ENCODE assay signal across 7 mouse cellular contexts in the genomic region with DNA sequence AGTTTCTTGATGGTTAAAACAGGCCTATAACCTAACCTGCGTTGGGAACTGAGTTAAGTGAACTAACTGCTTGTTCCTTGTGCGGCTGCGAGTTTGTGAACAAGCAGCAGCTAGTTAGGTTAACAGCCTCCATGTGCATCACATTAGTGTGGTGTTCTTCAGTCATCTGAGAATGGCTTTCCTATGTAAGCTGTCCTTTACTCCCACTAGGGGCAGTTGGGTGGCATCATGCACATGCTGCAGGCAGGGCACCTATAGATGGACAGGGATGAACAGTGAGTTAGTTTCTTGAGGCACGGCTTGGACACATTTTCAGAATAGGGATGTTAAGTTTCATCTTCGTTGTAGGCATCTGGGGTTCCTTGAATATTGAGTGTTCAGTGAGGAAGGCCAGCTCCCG. TPM values are rescaled to one million over a fixed set of nuclear protein-coding genes. Genes with fewer than 3 reads are reported as not detected.
A peak's percentile ranks its signal among the peaks of the same experiment; 100 is the strongest.
DNase-seq lines count a peak whose midpoint lies in the region; ATAC-seq and TF ChIP-seq lines count a peak whose summit lies in the region.

No protein-coding gene starts in this region.

- TF ChIP-seq POLR2A in spleen, adult 2 months (IDR thresholded peaks at IDR 0.05; ENCODE audit: low read depth, low read length), result no peak

- H3K36me3 ChIP-seq in spleen, adult 2 months (ENCODE audit: control insufficient read depth, insufficient read depth, low read length), result peaks cover 27% of the 10 kb centered on the region
- peaks cover 58% of the 10 kb centered on the region for H3K36me3 ChIP-seq in forebrain, embryonic 12.5 days (replicated peaks)
- peaks cover 53% of the 10 kb centered on the region for H3K36me3 ChIP-seq in liver, embryonic 15.5 days (replicated peaks)

- no peaks in the 10 kb centered on the region for H3K27me3 ChIP-seq in spleen, adult 2 months (ENCODE audit: control insufficient read depth, insufficient read depth, low read length)
- H3K27me3 ChIP-seq in forebrain, embryonic 12.5 days, result no peaks in the 10 kb centered on the region
- H3K27me3 ChIP-seq in liver, embryonic 15.5 days, result no peaks in the 10 kb centered on the region

- H3K4me3 ChIP-seq in spleen, adult 2 months (ENCODE audit: extremely low read depth, insufficient read depth, insufficient read length), result peak overlapping the region; percentile 92
- peak overlapping the region; percentile 97 for H3K4me3 ChIP-seq in forebrain, embryonic 12.5 days (replicated peaks)
- peak overlapping the region; percentile 98 for H3K4me3 ChIP-seq in liver, embryonic 15.5 days (replicated peaks)

- H3K4me2 ChIP-seq in forebrain, embryonic 12.5 days, result peak overlapping the region; percentile 97
- peak overlapping the region; percentile 97 for H3K4me2 ChIP-seq in liver, embryonic 15.5 days

- no peaks in the 10 kb centered on the region for H3K9me3 ChIP-seq in forebrain, embryonic 12.5 days
- H3K9me3 ChIP-seq in liver, embryonic 15.5 days (replicated peaks), result no peaks in the 10 kb centered on the region

- no peak overlapping the region for H3K27ac ChIP-seq in spleen, adult 2 months (ENCODE audit: insufficient read depth, low read length)
- H3K27ac ChIP-seq in forebrain, embryonic 12.5 days, result no peak overlapping the region
- 0 out of 2 replicates have a peak overlapping the region, but pooled peaks have one; percentile 88 for H3K27ac ChIP-seq in liver, embryonic 15.5 days (replicated peaks)

- no peak for DNase-seq in spleen, adult 2 months (ENCODE audit: low read depth in 1 of 2, low spot score in 2 of 2)
- no peak for DNase-seq in spleen, postnatal 36 days (ENCODE audit: low spot score in 2 of 2)
- no peak for DNase-seq in adrenal gland, adult 18-20 months (ENCODE audit: low spot score in 2 of 2)
- no peak for DNase-seq in cerebellum, postnatal 25 days
- DNase-seq in kidney, adult 18-20 months, result no peak

- TF ChIP-seq CTCF in spleen, adult 2 months (IDR thresholded peaks at IDR 0.05; ENCODE audit: extremely low read depth, insufficient read depth, insufficient read length, insufficient replicate concordance), result no peak

- WGBS in spleen, adult 2 months, result 70% methylated on average over 6 of the region's 6 CpGs
- 70% methylated on average over 6 of the region's 6 CpGs for WGBS in forebrain, embryonic 12.5 days
- WGBS in liver, embryonic 15.5 days (ENCODE audit: insufficient replicate concordance), result 59% methylated on average over 6 of the region's 6 CpGs

- peak overlapping the region; percentile 93 for H3K9ac ChIP-seq in forebrain, embryonic 12.5 days
- H3K9ac ChIP-seq in liver, embryonic 15.5 days, result peak overlapping the region; percentile 94

- ATAC-seq in forebrain, embryonic 12.5 days (ENCODE audit: low FRiP score), result no peak
- ATAC-seq in liver, embryonic 15.5 days (ENCODE audit: insufficient read depth), result no peak

- H3K4me1 ChIP-seq in spleen, adult 2 months (ENCODE audit: control insufficient read depth, insufficient read depth, insufficient read length), result peaks cover 10% of the 10 kb centered on the region
- peaks cover 27% of the 10 kb centered on the region for H3K4me1 ChIP-seq in forebrain, embryonic 12.5 days
- H3K4me1 ChIP-seq in liver, embryonic 15.5 days (replicated peaks), result peaks cover 40% of the 10 kb centered on the region

RNA-seq across cellular contexts. Expression of a gene that starts 1.0 kb away (rescaled TPM):
- polyA plus RNA-seq in spleen, adult 2 months (2012; rRNA removed), result 55.7 and 110 TPM in 2 replicates
- 31.0 and 34.9 TPM in 2 replicates for polyA plus RNA-seq in forebrain, embryonic 12.5 days (2016; fragmentation: Nextera tagmentation; extraction: Ambion mirVana)
- polyA plus RNA-seq in liver, embryonic 15.5 days (2015; fragmentation: Nextera tagmentation; extraction: Ambion mirVana), result 4.6 and 5.3 TPM in 2 replicates
- 10 to 100 TPM; 20.3 to 24.0 TPM for total RNA-seq in adrenal gland, adult 18-20 months (2021)

RNA-seq across cellular contexts. Expression of a gene that starts 1.2 kb away (rescaled TPM):
- 32.6 and 38.7 TPM in 2 replicates for polyA plus RNA-seq in spleen, adult 2 months (2012; rRNA removed)
- 25.8 and 27.5 TPM in 2 replicates for polyA plus RNA-seq in forebrain, embryonic 12.5 days (2016; fragmentation: Nextera tagmentation; extraction: Ambion mirVana)
- polyA plus RNA-seq in liver, embryonic 15.5 days (2015; fragmentation: Nextera tagmentation; extraction: Ambion mirVana), result 8.0 and 9.2 TPM in 2 replicates
- 10 to 100 TPM; 21.6 to 23.5 TPM for total RNA-seq in adrenal gland, adult 18-20 months (2021)

RNA-seq across cellular contexts. Expression of a gene that starts 19.1 kb away (rescaled TPM):
- 12.1 and 13.9 TPM in 2 replicates for polyA plus RNA-seq in spleen, adult 2 months (2012; rRNA removed)
- polyA plus RNA-seq in forebrain, embryonic 12.5 days (2016; fragmentation: Nextera tagmentation; extraction: Ambion mirVana), result 1.4 and 1.6 TPM in 2 replicates
- 2.2 and 2.9 TPM in 2 replicates for polyA plus RNA-seq in liver, embryonic 15.5 days (2015; fragmentation: Nextera tagmentation; extraction: Ambion mirVana)
- 10 to 100 TPM; 10.5 to 14.2 TPM for total RNA-seq in adrenal gland, adult 18-20 months (2021)

RNA-seq across cellular contexts. Expression of a gene that starts 30.5 kb away (rescaled TPM):
- 39.2 and 45.2 TPM in 2 replicates for polyA plus RNA-seq in spleen, adult 2 months (2012; rRNA removed)
- 36.5 and 38.3 TPM in 2 replicates for polyA plus RNA-seq in forebrain, embryonic 12.5 days (2016; fragmentation: Nextera tagmentation; extraction: Ambion mirVana)
- polyA plus RNA-seq in liver, embryonic 15.5 days (2015; fragmentation: Nextera tagmentation; extraction: Ambion mirVana), result 8.9 and 9.0 TPM in 2 replicates
- 10 to 100 TPM; 49.6 to 62.2 TPM for total RNA-seq in adrenal gland, adult 18-20 months (2021)

RNA-seq across cellular contexts. Expression of a gene that starts 42.5 kb away (rescaled TPM):
- polyA plus RNA-seq in spleen, adult 2 months (2012; rRNA removed), result 0.09 and 0.42 TPM in 2 replicates
- polyA plus RNA-seq in forebrain, embryonic 12.5 days (2016; fragmentation: Nextera tagmentation; extraction: Ambion mirVana), result 5.7 and 6.3 TPM in 2 replicates
- 0.18 and 0.37 TPM in 2 replicates for polyA plus RNA-seq in liver, embryonic 15.5 days (2015; fragmentation: Nextera tagmentation; extraction: Ambion mirVana)
- 1 to 10 TPM; 3.4 to 3.6 TPM for total RNA-seq in adrenal gland, adult 18-20 months (2021)
